Mouse (Mus musculus): Measurements from ENCODE around the gene Palm. TPM values are rescaled to one million over a fixed set of nuclear protein-coding genes. Genes with fewer than 3 reads are reported as not detected.

Palm gene
- polyA plus RNA-seq, 1 experiment, result 53.3 TPM

GRCm38 (mm10) chr10:79862049-79862788 lies 68.8 kb downstream of the Palm start:
- no peak overlapping the region for H3K9ac ChIP-seq (ENCODE audit: low read depth, poor library complexity, severe bottlenecking)
- H3K4me3 ChIP-seq (ENCODE audit: low read depth, low read length), result no peak overlapping the region
- no peaks in the 10 kb centered on the region for H3K9me3 ChIP-seq (replicated peaks; ENCODE audit: control insufficient read depth, insufficient read depth, low read length, poor library complexity, severe bottlenecking)
- peaks cover 55% of the 10 kb centered on the region for H3K36me3 ChIP-seq (ENCODE audit: control insufficient read depth, insufficient read depth, low read length, poor library complexity, severe bottlenecking)
- TF ChIP-seq CTCF (IDR thresholded peaks at IDR 0.05; ENCODE audit: low read depth, low read length) (no peak), EP300 (IDR thresholded peaks at IDR 0.05; ENCODE audit: insufficient read depth, low read depth, low read length) (no peak), POLR2A (IDR thresholded peaks at IDR 0.05; ENCODE audit: insufficient read depth, low read length) (no peak)
- no peak overlapping the region for H3K27ac ChIP-seq (ENCODE audit: insufficient read depth, low read length)
- H3K4me1 ChIP-seq (ENCODE audit: control insufficient read depth, insufficient read depth, low read length), result peaks cover 3% of the 10 kb centered on the region
- no peaks in the 10 kb centered on the region for H3K27me3 ChIP-seq (ENCODE audit: control insufficient read depth, insufficient read depth, low read length, poor library complexity, severe bottlenecking)

DNA sequence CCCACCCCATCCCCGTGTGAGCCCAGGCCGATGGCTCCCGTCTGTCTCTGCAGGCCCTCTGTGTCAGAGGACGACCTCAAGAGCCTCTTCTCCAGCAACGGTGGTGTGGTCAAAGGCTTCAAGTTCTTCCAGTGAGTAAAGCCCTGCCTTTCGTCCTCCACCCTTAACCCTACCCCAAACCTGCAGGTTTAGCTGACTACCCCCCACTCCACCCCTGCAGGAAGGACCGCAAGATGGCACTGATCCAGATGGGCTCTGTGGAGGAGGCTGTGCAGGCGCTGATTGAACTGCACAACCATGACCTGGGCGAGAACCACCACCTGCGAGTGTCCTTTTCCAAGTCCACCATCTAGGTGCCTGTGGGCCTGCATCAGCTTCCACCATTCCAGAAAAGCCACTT lies 69.6 kb downstream of the Palm start:
- no peaks in the 10 kb centered on the region for H3K9me3 ChIP-seq (replicated peaks; ENCODE audit: control insufficient read depth, insufficient read depth, low read length, poor library complexity, severe bottlenecking)
- H3K4me3 ChIP-seq (ENCODE audit: low read depth, low read length), result no peak overlapping the region
- H3K4me1 ChIP-seq (ENCODE audit: control insufficient read depth, insufficient read depth, low read length), result no peaks in the 10 kb centered on the region
- TF ChIP-seq POLR2A (IDR thresholded peaks at IDR 0.05; ENCODE audit: insufficient read depth, low read length) (no peak), CTCF (IDR thresholded peaks at IDR 0.05; ENCODE audit: low read depth, low read length) (no peak), EP300 (IDR thresholded peaks at IDR 0.05; ENCODE audit: insufficient read depth, low read depth, low read length) (no peak)
- peaks cover 50% of the 10 kb centered on the region for H3K36me3 ChIP-seq (ENCODE audit: control insufficient read depth, insufficient read depth, low read length, poor library complexity, severe bottlenecking)
- no peak overlapping the region for H3K27ac ChIP-seq (ENCODE audit: insufficient read depth, low read length)
- H3K9ac ChIP-seq (ENCODE audit: low read depth, poor library complexity, severe bottlenecking), result no peak overlapping the region
- no peaks in the 10 kb centered on the region for H3K27me3 ChIP-seq (ENCODE audit: control insufficient read depth, insufficient read depth, low read length, poor library complexity, severe bottlenecking)

DNA sequence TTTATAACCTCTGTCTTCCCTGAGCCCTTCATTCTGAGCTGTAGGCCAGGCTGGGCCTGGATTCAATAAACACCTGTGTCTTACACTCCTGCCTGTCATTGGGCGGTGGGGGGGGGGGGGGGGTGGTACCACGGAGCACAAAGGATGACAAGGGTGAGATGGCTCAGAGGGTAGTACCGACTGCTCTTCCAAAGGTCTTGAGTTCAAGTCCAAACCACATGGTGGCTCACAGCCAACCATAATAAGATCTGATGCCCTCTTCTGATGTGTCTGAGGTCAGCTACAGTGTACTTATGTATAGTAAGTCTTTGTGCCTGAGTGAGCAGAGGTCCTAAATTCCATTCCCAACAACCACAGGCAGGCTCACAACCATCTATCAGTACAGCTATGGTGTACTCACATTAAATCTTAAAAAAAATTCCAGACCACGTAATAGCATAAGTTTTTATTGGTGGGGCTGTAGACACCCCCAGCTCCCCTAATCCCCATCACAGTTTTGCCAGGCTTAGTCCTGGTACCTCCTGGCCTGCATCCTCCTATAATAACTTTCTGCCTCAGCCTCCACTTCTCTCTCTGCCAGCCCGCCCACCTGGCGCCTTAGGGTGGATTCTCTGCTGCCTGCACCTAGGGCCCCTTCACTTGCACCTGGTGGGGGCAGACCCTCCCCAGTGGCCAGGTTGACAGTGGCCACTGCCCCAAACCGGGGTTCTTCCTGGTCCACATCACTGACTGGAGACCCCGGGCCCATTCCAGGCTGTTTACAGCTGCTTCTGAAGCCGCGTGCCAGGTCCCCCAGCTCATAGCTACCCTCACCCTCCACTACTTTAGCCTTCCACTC lies 71.2 kb downstream of the Palm start:
- TF ChIP-seq CTCF (IDR thresholded peaks at IDR 0.05; ENCODE audit: low read depth, low read length) (no peak), EP300 (IDR thresholded peaks at IDR 0.05; ENCODE audit: insufficient read depth, low read depth, low read length) (no peak), POLR2A (IDR thresholded peaks at IDR 0.05; ENCODE audit: insufficient read depth, low read length) (no peak)
- peaks cover 34% of the 10 kb centered on the region for H3K36me3 ChIP-seq (ENCODE audit: control insufficient read depth, insufficient read depth, low read length, poor library complexity, severe bottlenecking)
- H3K9me3 ChIP-seq (replicated peaks; ENCODE audit: control insufficient read depth, insufficient read depth, low read length, poor library complexity, severe bottlenecking), result no peaks in the 10 kb centered on the region
- H3K4me1 ChIP-seq (ENCODE audit: control insufficient read depth, insufficient read depth, low read length), result no peaks in the 10 kb centered on the region
- H3K27me3 ChIP-seq (ENCODE audit: control insufficient read depth, insufficient read depth, low read length, poor library complexity, severe bottlenecking), result no peaks in the 10 kb centered on the region
- no peak overlapping the region for H3K27ac ChIP-seq (ENCODE audit: insufficient read depth, low read length)
- H3K4me3 ChIP-seq (ENCODE audit: low read depth, low read length), result no peak overlapping the region
- no peak overlapping the region for H3K9ac ChIP-seq (ENCODE audit: low read depth, poor library complexity, severe bottlenecking)

- Histone ChIP-seq H3K9me3 (replicated peaks; ENCODE audit: control insufficient read depth, insufficient read depth, low read length, poor library complexity, severe bottlenecking) (no peaks in the 10 kb centered on the region), H3K36me3 (ENCODE audit: control insufficient read depth, insufficient read depth, low read length, poor library complexity, severe bottlenecking) (peaks cover 28% of the 10 kb centered on the region), H3K27me3 (ENCODE audit: control insufficient read depth, insufficient read depth, low read length, poor library complexity, severe bottlenecking) (no peaks in the 10 kb centered on the region), H3K27ac (ENCODE audit: insufficient read depth, low read length) (no peak overlapping the region), H3K4me3 (ENCODE audit: low read depth, low read length) (no peak overlapping the region), H3K4me1 (ENCODE audit: control insufficient read depth, insufficient read depth, low read length) (no peaks in the 10 kb centered on the region), H3K9ac (ENCODE audit: low read depth, poor library complexity, severe bottlenecking) (no peak overlapping the region)
- TF ChIP-seq EP300 (IDR thresholded peaks at IDR 0.05; ENCODE audit: insufficient read depth, low read depth, low read length) (no peak), CTCF (IDR thresholded peaks at IDR 0.05; ENCODE audit: low read depth, low read length) (no peak)
Measured at GRCm38 (mm10) chr10:79865189-79865601, 71.8 kb downstream of the Palm start.

GRCm38 (mm10) chr10:79865801-79866295 lies 72.5 kb downstream of the Palm start:
- Histone ChIP-seq H3K27ac (ENCODE audit: insufficient read depth, low read length) (no peak overlapping the region), H3K36me3 (ENCODE audit: control insufficient read depth, insufficient read depth, low read length, poor library complexity, severe bottlenecking) (peaks cover 22% of the 10 kb centered on the region), H3K9ac (ENCODE audit: low read depth, poor library complexity, severe bottlenecking) (no peak overlapping the region)

More at GRCm38 (mm10) chr10:79865801-79866295, 72.5 kb downstream of the Palm start:
- H3K4me3 ChIP-seq (ENCODE audit: low read depth, low read length), result no peak overlapping the region
- TF ChIP-seq EP300 (IDR thresholded peaks at IDR 0.05; ENCODE audit: insufficient read depth, low read depth, low read length) (no peak), CTCF (IDR thresholded peaks at IDR 0.05; ENCODE audit: low read depth, low read length) (peak; percentile 30), POLR2A (IDR thresholded peaks at IDR 0.05; ENCODE audit: insufficient read depth, low read length) (no peak)
- H3K4me1 ChIP-seq (ENCODE audit: control insufficient read depth, insufficient read depth, low read length), result no peaks in the 10 kb centered on the region
- no peaks in the 10 kb centered on the region for H3K9me3 ChIP-seq (replicated peaks; ENCODE audit: control insufficient read depth, insufficient read depth, low read length, poor library complexity, severe bottlenecking)
- no peaks in the 10 kb centered on the region for H3K27me3 ChIP-seq (ENCODE audit: control insufficient read depth, insufficient read depth, low read length, poor library complexity, severe bottlenecking)

All from ES-Bruce4 (cell line).